Mouse (Mus musculus): Measurements from ENCODE around the gene Gm20604. TPM values are rescaled to one million over a fixed set of nuclear protein-coding genes. Genes with fewer than 3 reads are reported as not detected.

Gm20604 gene
- polyA plus RNA-seq, 1 experiment from 2014 or later: 27.2 TPM

DNA sequence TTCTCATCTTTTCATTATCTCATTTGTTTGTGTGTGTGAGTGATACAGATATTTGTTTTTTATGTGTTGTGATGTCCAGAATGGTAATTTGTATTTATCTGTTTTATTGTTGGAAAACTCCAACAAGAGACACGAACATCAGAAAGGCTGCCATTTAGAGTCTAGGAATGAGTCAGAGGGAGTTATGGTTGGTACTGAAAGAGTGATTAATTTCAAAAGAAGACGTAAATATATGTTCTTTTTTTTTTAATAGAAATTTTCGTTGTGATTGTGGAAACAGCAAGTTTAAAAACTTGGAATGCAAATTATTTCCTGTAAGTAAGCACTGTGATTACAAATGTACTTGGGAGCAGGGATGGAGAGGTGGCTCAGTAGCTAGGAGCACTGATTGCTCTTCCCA is 3.2 kb upstream of the Gm20604 start:
- no peak overlapping the region for H3K4me3 ChIP-seq
- ATAC-seq (ENCODE audit: low FRiP score, low read depth): no peak
- H3K4me1 ChIP-seq: peaks cover 21% of the 10 kb centered on the region
- WGBS: 87% methylated on average over 3 of the region's 3 CpGs
- H3K9me3 ChIP-seq: no peaks in the 10 kb centered on the region
- H3K9ac ChIP-seq: no peak overlapping the region
- no peaks in the 10 kb centered on the region for H3K27me3 ChIP-seq
- peaks cover 35% of the 10 kb centered on the region for H3K36me3 ChIP-seq
- no peak overlapping the region for H3K27ac ChIP-seq
- no peak overlapping the region for H3K4me2 ChIP-seq (replicated peaks)

DNA sequence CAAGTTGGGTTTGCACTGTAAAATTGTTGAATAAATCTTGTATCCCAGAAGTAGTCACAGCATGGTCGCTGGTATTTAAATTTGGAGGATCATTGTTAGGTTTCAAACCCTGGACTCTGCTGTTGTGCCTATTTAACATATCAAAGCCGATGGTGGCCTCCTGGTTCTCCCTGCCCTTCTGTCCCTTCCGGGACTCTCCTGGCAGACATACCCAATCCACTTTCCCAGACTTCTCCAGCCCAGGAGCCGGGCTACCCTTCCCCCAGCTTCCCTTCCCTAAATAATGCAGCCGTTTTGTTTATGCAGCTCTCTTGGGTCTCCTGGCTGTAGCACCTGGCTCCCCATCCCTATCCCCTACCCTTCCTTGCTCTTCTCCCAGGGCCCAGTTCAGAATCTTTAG is 464 bp upstream of the Gm20604 start:
- peak overlapping the region; percentile 87 for H3K9ac ChIP-seq
- ATAC-seq (ENCODE audit: low FRiP score, low read depth): no peak
- WGBS: 3% methylated on average over 5 of the region's 5 CpGs
- H3K36me3 ChIP-seq: peaks cover 16% of the 10 kb centered on the region
- H3K4me1 ChIP-seq: peaks cover 27% of the 10 kb centered on the region
- H3K27me3 ChIP-seq: no peaks in the 10 kb centered on the region
- H3K4me3 ChIP-seq: peak overlapping the region; percentile 90
- no peak overlapping the region for H3K27ac ChIP-seq
- peak overlapping the region; percentile 90 for H3K4me2 ChIP-seq (replicated peaks)
- H3K9me3 ChIP-seq: no peaks in the 10 kb centered on the region

DNA sequence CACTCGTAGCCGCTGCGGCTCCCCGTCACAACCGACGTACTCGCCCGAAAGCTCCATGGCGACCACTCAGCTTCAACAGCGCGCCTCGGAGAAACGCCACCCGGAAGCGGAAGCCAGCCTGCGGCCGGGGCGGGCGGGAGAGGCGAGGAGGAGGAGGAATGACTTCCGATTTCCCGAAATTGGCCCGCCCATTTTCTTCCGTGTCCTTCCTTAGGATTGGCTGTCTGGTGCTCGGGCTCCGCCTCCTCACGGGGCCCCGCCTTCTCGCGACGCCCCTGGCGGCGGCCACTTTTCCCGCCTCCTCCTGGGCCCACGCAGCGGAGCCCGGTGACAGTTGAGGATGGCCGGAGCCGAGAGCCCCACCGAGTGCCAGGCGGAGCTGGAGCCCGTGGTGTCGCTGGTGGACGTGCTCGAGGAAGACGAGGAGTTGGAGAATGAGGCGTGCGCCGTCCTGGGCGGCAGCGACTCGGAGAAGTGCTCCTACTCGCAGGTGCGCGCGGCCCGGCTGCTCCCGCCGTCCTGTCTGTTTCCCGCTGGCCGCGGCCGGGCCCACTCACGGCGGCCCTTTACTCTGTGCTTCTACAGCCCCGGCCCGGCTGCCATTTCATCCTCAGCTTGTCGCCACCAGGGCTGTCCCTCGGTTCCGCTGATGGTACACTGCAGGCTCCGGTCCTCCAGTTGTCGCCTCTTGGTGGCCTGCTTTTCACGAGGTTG is 626 bp downstream of the Gm20604 start, which contains the start of the genes Gm28051, Gon7 and Ubr7:
TSS of gene Gm28051 (minus strand) at position 77 of the 714 bp plus-strand sequence.
TSS of gene Gon7 (minus strand) at position 115 of the 714 bp plus-strand sequence.
TSS of gene Ubr7 (plus strand) at position 279 of the 714 bp plus-strand sequence.
- peaks cover 27% of the 10 kb centered on the region for H3K4me1 ChIP-seq
- no peaks in the 10 kb centered on the region for H3K27me3 ChIP-seq
- peak within 1 kb of the TSS; percentile 90 for H3K4me2 ChIP-seq (replicated peaks)
- peak within 1 kb of the TSS; percentile 83 for H3K27ac ChIP-seq
- under 1% methylated on average over 73 of the region's 73 CpGs for WGBS
- peak; percentile 97 for ATAC-seq (ENCODE audit: low FRiP score, low read depth)
- peaks cover 15% of the 10 kb centered on the region for H3K36me3 ChIP-seq
- H3K9me3 ChIP-seq: no peaks in the 10 kb centered on the region
- peak within 1 kb of the TSS; percentile 90 for H3K4me3 ChIP-seq
- peak within 1 kb of the TSS; percentile 87 for H3K9ac ChIP-seq

DNA sequence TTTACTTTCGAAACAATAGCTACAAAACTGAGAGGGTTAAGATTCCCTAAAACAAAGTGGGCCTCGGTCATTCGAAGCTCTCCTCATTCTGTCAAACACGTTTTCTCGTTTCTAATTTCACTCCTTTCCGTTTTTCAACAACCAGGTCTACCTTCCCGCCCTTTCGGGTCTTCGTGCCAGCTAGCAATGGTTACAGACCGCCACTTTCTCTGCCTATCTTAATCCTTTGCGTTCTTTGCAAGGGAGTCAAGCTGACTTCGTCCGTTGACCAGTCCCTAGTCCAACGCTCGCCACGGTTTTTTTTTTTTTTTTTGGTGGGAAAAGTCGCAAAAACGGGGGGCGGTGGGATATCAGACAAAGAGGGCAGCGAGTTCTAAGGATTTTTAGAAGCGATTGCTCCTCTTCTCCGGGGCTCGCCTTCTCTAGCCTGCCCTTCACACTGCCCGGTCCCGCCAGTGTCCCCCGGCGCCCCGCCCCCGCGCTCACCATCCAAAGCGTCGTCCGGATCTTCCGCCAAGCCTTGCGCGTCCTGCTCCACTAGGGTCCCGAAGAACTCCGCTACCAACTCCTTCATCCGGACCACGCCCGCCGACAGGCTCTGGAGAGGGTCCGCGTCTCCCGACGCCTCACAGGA is 1.3 kb downstream of the Gm20604 start:
- peak overlapping the region; percentile 83 for H3K27ac ChIP-seq
- H3K4me1 ChIP-seq: peaks cover 27% of the 10 kb centered on the region
- no peaks in the 10 kb centered on the region for H3K27me3 ChIP-seq
- peak overlapping the region; percentile 90 for H3K4me3 ChIP-seq
- H3K9me3 ChIP-seq: no peaks in the 10 kb centered on the region
- H3K9ac ChIP-seq: peak overlapping the region; percentile 83
- peak overlapping the region; percentile 72 for H3K4me2 ChIP-seq (replicated peaks)
- under 1% methylated on average over 46 of the region's 46 CpGs for WGBS
- peak; percentile 86; the same call in 1 of the 2 replicates for ATAC-seq (ENCODE audit: low FRiP score, low read depth)
- H3K36me3 ChIP-seq: peaks cover 8% of the 10 kb centered on the region

DNA sequence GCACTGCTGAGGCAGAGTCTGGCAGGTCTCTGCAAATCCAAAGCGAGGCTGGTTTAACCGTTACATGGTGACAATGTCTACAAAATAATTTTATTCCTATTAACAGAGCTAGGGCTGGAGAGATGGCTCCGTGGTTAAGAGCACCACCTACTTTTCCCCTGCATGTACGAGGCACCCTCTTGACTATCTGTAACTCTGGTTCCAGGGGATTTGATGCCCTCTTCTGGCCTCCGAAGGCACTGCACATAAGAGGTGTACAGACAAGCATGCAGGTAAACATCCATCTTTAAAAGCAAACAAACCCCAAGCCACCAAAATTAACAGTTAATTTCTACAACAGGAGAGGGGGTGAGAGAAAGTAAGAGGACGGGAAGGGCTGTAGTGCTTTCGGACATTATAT is 2.2 kb downstream of the Gm20604 start:
- Histone ChIP-seq H3K9me3 (no peaks in the 10 kb centered on the region), H3K4me3 (peak overlapping the region; percentile 90), H3K4me2 (replicated peaks) (peak overlapping the region; percentile 72), H3K36me3 (peaks cover 7% of the 10 kb centered on the region), H3K27ac (no peak overlapping the region), H3K27me3 (no peaks in the 10 kb centered on the region), H3K9ac (peak overlapping the region; percentile 83; the same call in 1 of the 2 replicates), H3K4me1 (peaks cover 27% of the 10 kb centered on the region)
- ATAC-seq (ENCODE audit: low FRiP score, low read depth): no peak
- 81% methylated on average over 7 of the region's 7 CpGs for WGBS

GRCm38 (mm10) chr12:102748256-102748655 is 10.2 kb downstream of the Gm20604 start:
- Histone ChIP-seq H3K27me3 (no peaks in the 10 kb centered on the region), H3K9me3 (no peaks in the 10 kb centered on the region), H3K4me1 (peaks cover 10% of the 10 kb centered on the region), H3K27ac (no peak overlapping the region), H3K9ac (no peak overlapping the region), H3K36me3 (peaks cover 13% of the 10 kb centered on the region), H3K4me2 (replicated peaks) (no peak overlapping the region), H3K4me3 (no peak overlapping the region)
- 89% methylated on average over 3 of the region's 3 CpGs for WGBS
- no peak for ATAC-seq (ENCODE audit: low FRiP score, low read depth)

DNA sequence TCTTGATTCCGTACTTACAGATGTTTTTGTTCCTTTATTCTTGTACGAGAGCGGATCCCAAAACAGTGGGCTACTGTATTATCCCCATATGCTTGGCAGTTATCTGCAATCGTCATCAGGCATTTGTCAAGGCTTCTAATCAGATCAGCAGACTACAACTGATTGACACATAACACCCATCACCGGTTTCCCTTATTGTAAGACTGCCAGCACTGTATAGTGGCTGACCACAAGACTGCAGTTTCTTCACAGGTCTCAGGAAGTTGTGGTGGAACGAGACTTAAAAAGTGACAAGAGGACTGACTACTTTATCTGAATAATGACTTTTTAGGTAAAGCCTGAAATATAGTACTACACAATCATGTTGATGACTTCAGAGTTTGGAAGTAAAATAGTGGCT is 13.6 kb downstream of the Gm20604 start:
- Histone ChIP-seq H3K9me3 (no peaks in the 10 kb centered on the region), H3K4me3 (peak overlapping the region; percentile 81; the same call in 1 of the 2 replicates), H3K27me3 (no peaks in the 10 kb centered on the region), H3K9ac (peak overlapping the region; percentile 91; the same call in 1 of the 2 replicates), H3K36me3 (peaks cover 18% of the 10 kb centered on the region), H3K27ac (no peak overlapping the region), H3K4me2 (replicated peaks) (peak overlapping the region; percentile 78), H3K4me1 (peaks cover 20% of the 10 kb centered on the region)
- WGBS: 64% methylated on average over 6 of the region's 6 CpGs
- ATAC-seq (ENCODE audit: low FRiP score, low read depth): no peak

DNA sequence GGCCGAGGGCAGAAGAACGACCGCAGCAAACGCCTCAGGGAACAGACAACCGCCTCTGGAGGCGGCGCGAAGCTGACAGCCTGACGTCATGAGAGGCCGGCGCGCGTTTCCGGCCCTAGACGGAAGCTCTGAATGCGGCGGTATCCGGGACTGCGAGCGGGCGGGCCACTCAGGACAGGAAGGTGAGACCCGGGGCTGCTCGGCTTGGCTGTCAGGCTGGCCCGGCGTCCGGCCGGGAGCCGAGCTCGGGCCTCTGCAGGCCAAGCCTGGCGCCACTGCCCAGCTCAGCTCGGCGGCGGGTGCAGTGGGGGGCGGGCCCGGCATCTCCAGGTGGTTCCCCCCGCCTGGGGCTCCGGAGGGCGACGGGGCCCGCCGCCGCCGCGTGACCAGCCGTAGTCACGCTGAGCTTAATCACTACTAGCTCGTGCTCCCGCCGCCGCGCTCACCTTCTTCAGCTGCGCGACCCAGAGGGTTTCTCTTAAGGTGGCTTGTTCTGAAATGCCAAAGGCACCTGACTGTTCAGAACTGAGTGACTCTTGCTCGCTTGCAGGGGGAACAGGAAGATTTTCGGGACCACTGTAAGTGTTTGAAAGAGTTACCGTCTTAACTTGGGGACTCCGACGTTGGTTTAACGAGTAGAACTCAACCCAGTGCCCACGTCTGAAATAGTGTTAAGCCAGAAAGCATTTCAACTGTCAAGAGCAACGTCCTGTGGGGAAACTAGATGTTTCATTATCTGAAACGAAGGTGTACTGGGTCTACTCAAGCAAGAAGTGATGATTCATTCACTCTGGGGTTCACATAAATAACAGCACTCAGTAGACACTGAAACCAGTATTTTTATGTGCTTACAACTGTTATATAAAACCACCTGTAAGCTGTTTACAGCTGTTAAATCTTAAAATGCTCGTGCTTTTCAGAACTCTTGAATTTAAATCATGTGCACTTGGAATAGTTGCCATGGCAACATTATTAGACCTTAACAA is 14.6 kb downstream of the Gm20604 start, which contains the start of the genes Moap1 and Tmem251:
TSS of gene Moap1 (minus strand) at position 73 of the 986 bp plus-strand sequence.
TSS of gene Tmem251 (plus strand) at position 174 of the 986 bp plus-strand sequence.
- Histone ChIP-seq H3K27ac (peak within 1 kb of the TSS; percentile 85), H3K9me3 (no peaks in the 10 kb centered on the region), H3K4me2 (replicated peaks) (peak within 1 kb of the TSS; percentile 78), H3K9ac (peak within 1 kb of the TSS; percentile 91), H3K4me3 (peak within 1 kb of the TSS; percentile 81), H3K4me1 (peaks cover 20% of the 10 kb centered on the region), H3K36me3 (peaks cover 13% of the 10 kb centered on the region), H3K27me3 (no peaks in the 10 kb centered on the region)
- peak; percentile 97 for ATAC-seq (ENCODE audit: low FRiP score, low read depth)
- under 1% methylated on average over 58 of the region's 63 CpGs for WGBS

GRCm38 (mm10) chr12:102743036-102743588 is 15.4 kb downstream of the Gm20604 start:
- peak; percentile 52; the same call in 1 of the 2 replicates for ATAC-seq (ENCODE audit: low FRiP score, low read depth)
- peaks cover 20% of the 10 kb centered on the region for H3K4me1 ChIP-seq
- H3K9me3 ChIP-seq: no peaks in the 10 kb centered on the region
- peak overlapping the region; percentile 91 for H3K9ac ChIP-seq
- H3K4me2 ChIP-seq (replicated peaks): peak overlapping the region; percentile 78
- under 1% methylated on average over 33 of the region's 33 CpGs for WGBS
- H3K27ac ChIP-seq: peak overlapping the region; percentile 85
- peaks cover 6% of the 10 kb centered on the region for H3K36me3 ChIP-seq
- H3K27me3 ChIP-seq: no peaks in the 10 kb centered on the region
- peak overlapping the region; percentile 81 for H3K4me3 ChIP-seq

- Histone ChIP-seq H3K27ac (no peak overlapping the region), H3K4me1 (peaks cover 20% of the 10 kb centered on the region), H3K4me2 (replicated peaks) (0 out of 2 replicates have a peak overlapping the region, but pooled peaks have one; percentile 78), H3K9ac (no peak overlapping the region), H3K36me3 (peaks cover 5% of the 10 kb centered on the region), H3K27me3 (no peaks in the 10 kb centered on the region), H3K4me3 (no peak overlapping the region), H3K9me3 (no peaks in the 10 kb centered on the region)
- no peak for ATAC-seq (ENCODE audit: low FRiP score, low read depth)
- 85% methylated on average over 7 of the region's 7 CpGs for WGBS
Measured at GRCm38 (mm10) chr12:102742056-102742455, 16.4 kb downstream of the Gm20604 start.

- H3K9me3 ChIP-seq: no peaks in the 10 kb centered on the region
- ATAC-seq (ENCODE audit: low FRiP score, low read depth): no peak
- peaks cover 20% of the 10 kb centered on the region for H3K4me1 ChIP-seq
- H3K9ac ChIP-seq: no peak overlapping the region
- 64% methylated on average over 3 of the region's 3 CpGs for WGBS
- no peak overlapping the region for H3K27ac ChIP-seq
- peaks cover 5% of the 10 kb centered on the region for H3K36me3 ChIP-seq
- no peaks in the 10 kb centered on the region for H3K27me3 ChIP-seq
- no peak overlapping the region for H3K4me2 ChIP-seq (replicated peaks)
- no peak overlapping the region for H3K4me3 ChIP-seq
Measured at GRCm38 (mm10) chr12:102740285-102740684, 18.2 kb downstream of the Gm20604 start.

Measured in limb, embryonic 13.5 days (tissue).